Mouse (Mus musculus) kidney, embryonic 16.5 days (tissue): Measurements from ENCODE around the gene Inhbc. TPM values are rescaled to one million over a fixed set of nuclear protein-coding genes. Genes with fewer than 3 reads are reported as not detected.

Experiments
- ATAC-seq: fragments of 200-750 bp; cut with Nextera tagmentation; 2 replicates; pipeline ENCODE4 v1.8.0; 2017; ENCODE audit warnings: moderate TSS enrichment; ENCODE audit not compliant: low FRiP score, low TSS enrichment
- H3K27ac ChIP-seq: fragments of 300-500 bp; sonication (generic); 2 replicates; pipeline ENCODE4 v1.5.1; 2014; ENCODE audit warnings: low read length
- H3K27me3 ChIP-seq: fragments of 300-500 bp; sonication (generic); 2 replicates; pipeline ENCODE4 v1.6.1; 2014; ENCODE audit warnings: low read length, control low read depth, mixed read lengths; ENCODE audit not compliant: insufficient read depth
- H3K36me3 ChIP-seq: fragments of 300-500 bp; sonication (generic); 2 replicates; pipeline ENCODE4 v1.6.1; 2014; ENCODE audit warnings: low read length, control low read depth, mixed read lengths; ENCODE audit not compliant: insufficient read depth
- H3K4me1 ChIP-seq: fragments of 300-500 bp; sonication (generic); 2 replicates; pipeline ENCODE4 v1.6.1; 2014; ENCODE audit warnings: low read length, control low read depth, mixed read lengths; ENCODE audit not compliant: insufficient read depth
- H3K4me2 ChIP-seq: fragments of 300-500 bp; sonication (generic); replicated peaks from 2 replicates; pipeline ENCODE4 v1.6.1; 2014; ENCODE audit warnings: low read depth, low read length
- H3K4me3 ChIP-seq: fragments of 300-500 bp; sonication (generic); 2 replicates; pipeline ENCODE4 v1.5.1; 2014; ENCODE audit warnings: mild to moderate bottlenecking, low read length
- H3K9ac ChIP-seq: fragments of 300-500 bp; sonication (generic); replicated peaks from 2 replicates; pipeline ENCODE4 v1.6.1; 2014; ENCODE audit warnings: low read length
- H3K9me3 ChIP-seq: fragments of 300-500 bp; sonication (generic); 2 replicates; pipeline ENCODE4 v1.6.1; 2016; ENCODE audit warnings: low read length, control low read depth
- WGBS: fragments of 180-500 bp; shearing (Covaris S2); extraction: QIAGEN DNeasy Blood & Tissue Kit; methylation state at CpG from one replicate; pipeline ENCODE4 v1.1.7; 2014; 5-methylcytosine and 5-hydroxymethylcytosine counted together
- polyA plus RNA-seq: library from polyadenylated mRNA; unstranded; fragments of >200 nt; fragmentation: Nextera tagmentation; extraction: Ambion mirVana; gene quantifications from 2 replicates; pipeline ENCODE4 v1.2.1, GENCODE M21; 2015

The Inhbc gene
- polyA plus RNA-seq = 0.09 and 0.24 TPM in 2 replicates

- Histone ChIP-seq H3K36me3 (no peaks in the 10 kb centered on the region), H3K27me3 (no peaks in the 10 kb centered on the region), H3K4me2 (no peak within 1 kb of the TSS), H3K9me3 (no peaks in the 10 kb centered on the region), H3K9ac (no peak within 1 kb of the TSS), H3K4me3 (no peak within 1 kb of the TSS), H3K27ac (no peak within 1 kb of the TSS), H3K4me1 (peaks cover 5% of the 10 kb centered on the region; the same call in 1 of the 2 replicates)
- 76% methylated on average over 22 of the region's 22 CpGs for WGBS
- ATAC-seq = no peak
Observed at GRCm38 (mm10) chr10:127369834-127370820, at the start of gene Inhbc. TSS of gene Inhbc (minus strand) at chr10:127370431.

GRCm38 (mm10) chr10:127414141-127414540 lies 43.9 kb upstream of the Inhbc start:
- Histone ChIP-seq H3K9me3 (no peaks in the 10 kb centered on the region), H3K9ac (no peak overlapping the region), H3K36me3 (0 out of 2 replicates have a peak, but pooled peaks cover 1% of the 10 kb centered on the region), H3K27me3 (no peaks in the 10 kb centered on the region), H3K4me3 (no peak overlapping the region), H3K4me1 (peaks cover 16% of the 10 kb centered on the region), H3K27ac (no peak overlapping the region), H3K4me2 (no peak overlapping the region)
- 66% methylated on average over 3 of the region's 3 CpGs for WGBS
- no peak for ATAC-seq

GRCm38 (mm10) chr10:127413585-127413984 lies 43.4 kb upstream of the Inhbc start:
- no peak overlapping the region for H3K9ac ChIP-seq
- no peak overlapping the region for H3K4me3 ChIP-seq
- no peak overlapping the region for H3K4me2 ChIP-seq
- no peak for ATAC-seq
- H3K27me3 ChIP-seq = no peaks in the 10 kb centered on the region
- H3K4me1 ChIP-seq = peaks cover 16% of the 10 kb centered on the region
- H3K36me3 ChIP-seq = 0 out of 2 replicates have a peak, but pooled peaks cover 5% of the 10 kb centered on the region
- no peaks in the 10 kb centered on the region for H3K9me3 ChIP-seq
- H3K27ac ChIP-seq = no peak overlapping the region
- WGBS = 79% methylated on average over 1 of the region's 1 CpGs

- H3K9me3 ChIP-seq = no peaks in the 10 kb centered on the region
- H3K27me3 ChIP-seq = no peaks in the 10 kb centered on the region
- ATAC-seq = no peak
- H3K36me3 ChIP-seq = 0 out of 2 replicates have a peak, but pooled peaks cover 5% of the 10 kb centered on the region
- H3K4me2 ChIP-seq = no peak overlapping the region
- WGBS = 72% methylated on average over 2 of the region's 2 CpGs
- no peak overlapping the region for H3K27ac ChIP-seq
- no peak overlapping the region for H3K9ac ChIP-seq
- no peak overlapping the region for H3K4me3 ChIP-seq
- H3K4me1 ChIP-seq = peaks cover 16% of the 10 kb centered on the region
Observed at GRCm38 (mm10) chr10:127412776-127413175, 42.5 kb upstream of the Inhbc start.

- H3K9me3 ChIP-seq = no peaks in the 10 kb centered on the region
- peaks cover 16% of the 10 kb centered on the region for H3K4me1 ChIP-seq
- H3K9ac ChIP-seq = no peak overlapping the region
- H3K36me3 ChIP-seq = 0 out of 2 replicates have a peak, but pooled peaks cover 5% of the 10 kb centered on the region
- 40% methylated on average over 5 of the region's 5 CpGs for WGBS
- H3K4me3 ChIP-seq = no peak overlapping the region
- no peak for ATAC-seq
- H3K27ac ChIP-seq = peak overlapping the region; percentile 11; the same call in 1 of the 2 replicates
- H3K27me3 ChIP-seq = no peaks in the 10 kb centered on the region
- H3K4me2 ChIP-seq = no peak overlapping the region
Observed at GRCm38 (mm10) chr10:127412101-127412500, 41.9 kb upstream of the Inhbc start.

- Histone ChIP-seq H3K4me1 (peaks cover 13% of the 10 kb centered on the region), H3K4me2 (no peak overlapping the region), H3K36me3 (peaks cover 8% of the 10 kb centered on the region; the same call in 1 of the 2 replicates), H3K4me3 (no peak overlapping the region), H3K9ac (no peak overlapping the region), H3K27ac (no peak overlapping the region), H3K9me3 (no peaks in the 10 kb centered on the region), H3K27me3 (no peaks in the 10 kb centered on the region)
- no peak for ATAC-seq
- WGBS = 61% methylated on average over 4 of the region's 4 CpGs
Observed at GRCm38 (mm10) chr10:127407391-127407790, 37.2 kb upstream of the Inhbc start.

GRCm38 (mm10) chr10:127404701-127405100 lies 34.5 kb upstream of the Inhbc start:
- H3K27me3 ChIP-seq = no peaks in the 10 kb centered on the region

GRCm38 (mm10) chr10:127391774-127392173 lies 21.5 kb upstream of the Inhbc start:
- H3K27me3 ChIP-seq = no peaks in the 10 kb centered on the region
- H3K4me3 ChIP-seq = no peak overlapping the region
- H3K4me2 ChIP-seq = no peak overlapping the region
- no peak overlapping the region for H3K27ac ChIP-seq
- no peak overlapping the region for H3K9ac ChIP-seq
- no peaks in the 10 kb centered on the region for H3K4me1 ChIP-seq
- H3K36me3 ChIP-seq = peaks cover 14% of the 10 kb centered on the region; the same call in 1 of the 2 replicates
- ATAC-seq = no peak
- no peaks in the 10 kb centered on the region for H3K9me3 ChIP-seq
- WGBS = 88% methylated on average over 6 of the region's 6 CpGs

More at GRCm38 (mm10) chr10:127404701-127405100, 34.5 kb upstream of the Inhbc start:
- no peak overlapping the region for H3K27ac ChIP-seq
- peaks cover 29% of the 10 kb centered on the region for H3K36me3 ChIP-seq
- H3K4me1 ChIP-seq = no peaks in the 10 kb centered on the region
- WGBS = 95% methylated on average over 3 of the region's 3 CpGs
- no peak overlapping the region for H3K4me3 ChIP-seq
- H3K9me3 ChIP-seq = no peaks in the 10 kb centered on the region
- no peak overlapping the region for H3K9ac ChIP-seq
- no peak overlapping the region for H3K4me2 ChIP-seq
- ATAC-seq = no peak

GRCm38 (mm10) chr10:127381743-127382134 lies 11.5 kb upstream of the Inhbc start:
- Histone ChIP-seq H3K9ac (peak overlapping the region; percentile 96), H3K4me3 (peak overlapping the region; percentile 71), H3K4me2 (peak overlapping the region; percentile 59), H3K36me3 (0 out of 2 replicates have a peak, but pooled peaks cover 3% of the 10 kb centered on the region), H3K27ac (peak overlapping the region; percentile 98), H3K9me3 (no peaks in the 10 kb centered on the region), H3K4me1 (peaks cover 17% of the 10 kb centered on the region), H3K27me3 (no peaks in the 10 kb centered on the region)
- 49% methylated on average over 2 of the region's 2 CpGs for WGBS
- ATAC-seq = no peak
